Comparison of ENCODE assay signal across 25 mouse cellular contexts in the genomic region with DNA sequence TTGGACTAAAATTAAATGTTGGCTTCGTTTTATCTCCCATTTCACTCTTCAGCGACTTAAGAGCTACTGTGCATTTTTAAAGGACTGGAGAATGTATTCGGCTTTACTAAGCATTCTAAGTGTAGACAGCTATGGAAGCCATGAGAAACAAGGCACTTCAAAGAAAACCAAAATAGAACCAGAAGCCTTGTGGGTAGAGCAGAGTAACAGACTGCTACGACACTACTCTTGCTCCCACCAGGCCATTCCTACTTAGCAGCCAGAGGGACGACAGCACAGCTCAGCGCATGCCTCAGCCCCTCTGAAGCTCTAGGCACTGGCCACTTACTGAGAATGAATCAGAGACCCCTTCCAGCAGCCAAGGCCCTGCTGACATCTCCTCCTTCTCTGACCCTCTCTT.
DNase-seq lines count a peak whose midpoint lies in the region; ATAC-seq and TF ChIP-seq lines count a peak whose summit lies in the region.
"Had no signal": no experiment of that assay in that cellular context is flagged by ENCODE, and none has a peak within 500 bp of the region (broad histone marks: within the 10 kb centered on the region; RNA-seq: fewer than 3 reads in every experiment).

No protein-coding gene starts in this region.

- H3K27me3 ChIP-seq in heart, embryonic 12.5 days (replicated peaks) = no peaks in the 10 kb centered on the region
- no peaks in the 10 kb centered on the region for H3K27me3 ChIP-seq in heart, embryonic 15.5 days
- H3K27me3 ChIP-seq in liver, postnatal 0 days (ENCODE audit: insufficient read depth, low read length) = no peaks in the 10 kb centered on the region
- no peaks in the 10 kb centered on the region for H3K27me3 ChIP-seq in liver, embryonic 12.5 days (replicated peaks)
- no peaks in the 10 kb centered on the region for H3K27me3 ChIP-seq in embryonic facial prominence, embryonic 13.5 days
- H3K27me3 ChIP-seq: forebrain, embryonic 12.5 days; forebrain, embryonic 15.5 days; Patski had no signal

- no peak for TF ChIP-seq EP300 in liver, postnatal 0 days (IDR thresholded peaks at IDR 0.05; ENCODE audit: low read depth)

- no peak overlapping the region for H3K9ac ChIP-seq in heart, embryonic 12.5 days
- no peak overlapping the region for H3K9ac ChIP-seq in heart, embryonic 15.5 days
- no peak overlapping the region for H3K9ac ChIP-seq in liver, postnatal 0 days (replicated peaks)
- H3K9ac ChIP-seq in liver, embryonic 12.5 days = no peak overlapping the region
- no peak overlapping the region for H3K9ac ChIP-seq in embryonic facial prominence, embryonic 13.5 days
- H3K9ac ChIP-seq: embryonic facial prominence, embryonic 12.5 days; forebrain, embryonic 12.5 days; forebrain, embryonic 15.5 days; hindbrain, embryonic 14.5 days had no signal

- ATAC-seq in heart, embryonic 12.5 days (ENCODE audit: insufficient number of reproducible peaks, low FRiP score) = peak; percentile 71
- ATAC-seq in heart, embryonic 15.5 days (replicated peaks; ENCODE audit: insufficient number of reproducible peaks, insufficient read depth, low FRiP score, low read depth) = peak; percentile 85
- no peak for ATAC-seq in liver, postnatal 0 days
- no peak for ATAC-seq in liver, embryonic 12.5 days
- ATAC-seq in embryonic facial prominence, embryonic 13.5 days (ENCODE audit: insufficient number of reproducible peaks, insufficient read depth, low FRiP score, low TSS enrichment, low read depth) = no peak
- ATAC-seq: forebrain, embryonic 15.5 days; inflammation-experienced regulatory T-cells, adult 6 months; intestine, embryonic 16.5 days; Patski had no signal

- intact Hi-C loops in heart, postnatal 14 days (cut with DNase I) = no loop called here
- intact Hi-C loops in heart, postnatal 25 days (cut with DNase I) = no loop called here

- DNase-seq in heart, postnatal 14 days = no peak
- no peak for DNase-seq in heart, postnatal 25 days (ENCODE audit: low spot score)
- no peak for DNase-seq in liver, postnatal 0 days
- DNase-seq in lung, adult 18-20 months = no peak
- DNase-seq: adrenal gland, postnatal 10 days; adrenal gland, postnatal 36 days; cerebellum, adult 18-20 months; cerebellum, adult 9-10 months; cerebellum, postnatal 14 days; gastrocnemius, postnatal 25 days; kidney, adult 18-20 months; kidney, adult 9 months had no signal

- peaks cover 23% of the 10 kb centered on the region for H3K36me3 ChIP-seq in heart, embryonic 12.5 days
- H3K36me3 ChIP-seq in heart, embryonic 15.5 days = no peaks in the 10 kb centered on the region
- H3K36me3 ChIP-seq in liver, postnatal 0 days (replicated peaks; ENCODE audit: insufficient read depth, low read length) = peaks cover 30% of the 10 kb centered on the region
- peaks cover 32% of the 10 kb centered on the region for H3K36me3 ChIP-seq in liver, embryonic 12.5 days
- peaks cover 18% of the 10 kb centered on the region; the same call in 1 of the 2 replicates for H3K36me3 ChIP-seq in embryonic facial prominence, embryonic 13.5 days
- H3K36me3 ChIP-seq: forebrain, embryonic 12.5 days had no signal

- peak overlapping the region; percentile 93 for H3K27ac ChIP-seq in heart, embryonic 12.5 days (ENCODE audit: poor library complexity, severe bottlenecking)
- peak overlapping the region; percentile 87 for H3K27ac ChIP-seq in heart, embryonic 15.5 days
- H3K27ac ChIP-seq in liver, postnatal 0 days (ENCODE audit: low read depth) = 0 out of 2 replicates have a peak overlapping the region, but pooled peaks have one; percentile 2
- no peak overlapping the region for H3K27ac ChIP-seq in liver, embryonic 12.5 days
- 0 out of 2 replicates have a peak overlapping the region, but pooled peaks have one; percentile 16 for H3K27ac ChIP-seq in embryonic facial prominence, embryonic 13.5 days
- H3K27ac ChIP-seq: embryonic facial prominence, embryonic 12.5 days; forebrain, embryonic 12.5 days; forebrain, embryonic 15.5 days; hindbrain, embryonic 14.5 days; hindbrain, postnatal 0 days had no signal

- H3K9me3 ChIP-seq in heart, embryonic 12.5 days (replicated peaks) = no peaks in the 10 kb centered on the region
- no peaks in the 10 kb centered on the region for H3K9me3 ChIP-seq in heart, embryonic 15.5 days (replicated peaks)
- H3K9me3 ChIP-seq in liver, postnatal 0 days (ENCODE audit: low read length) = no peaks in the 10 kb centered on the region
- no peaks in the 10 kb centered on the region for H3K9me3 ChIP-seq in liver, embryonic 12.5 days (replicated peaks)
- H3K9me3 ChIP-seq in embryonic facial prominence, embryonic 13.5 days = no peaks in the 10 kb centered on the region
- H3K9me3 ChIP-seq: embryonic facial prominence, embryonic 12.5 days; forebrain, embryonic 12.5 days; forebrain, embryonic 15.5 days had no signal

- no peak for TF ChIP-seq CTCF in liver, postnatal 0 days (IDR thresholded peaks at IDR 0.05; ENCODE audit: low read depth)

- peaks cover 47% of the 10 kb centered on the region for H3K4me1 ChIP-seq in heart, embryonic 12.5 days (replicated peaks)
- H3K4me1 ChIP-seq in heart, embryonic 15.5 days (replicated peaks) = peaks cover 27% of the 10 kb centered on the region
- H3K4me1 ChIP-seq in liver, postnatal 0 days (ENCODE audit: insufficient read depth) = no peaks in the 10 kb centered on the region
- peaks cover 33% of the 10 kb centered on the region for H3K4me1 ChIP-seq in liver, embryonic 12.5 days
- H3K4me1 ChIP-seq in embryonic facial prominence, embryonic 13.5 days = peaks cover 42% of the 10 kb centered on the region

- H3K4me3 ChIP-seq in heart, embryonic 12.5 days = no peak overlapping the region
- no peak overlapping the region for H3K4me3 ChIP-seq in heart, embryonic 15.5 days
- H3K4me3 ChIP-seq in liver, postnatal 0 days (ENCODE audit: low read depth, low read length) = no peak overlapping the region
- no peak overlapping the region for H3K4me3 ChIP-seq in liver, embryonic 12.5 days
- no peak overlapping the region for H3K4me3 ChIP-seq in embryonic facial prominence, embryonic 13.5 days
- H3K4me3 ChIP-seq: embryonic facial prominence, embryonic 12.5 days; erythroblast, embryonic 14.5 days; forebrain, embryonic 12.5 days; forebrain, embryonic 15.5 days had no signal

- peak overlapping the region; percentile 38 for H3K4me2 ChIP-seq in heart, embryonic 12.5 days
- H3K4me2 ChIP-seq in heart, embryonic 15.5 days = peak overlapping the region; percentile 26; the same call in 1 of the 2 replicates
- no peak overlapping the region for H3K4me2 ChIP-seq in liver, postnatal 0 days (ENCODE audit: low read depth, low read length)
- no peak overlapping the region for H3K4me2 ChIP-seq in liver, embryonic 12.5 days
- H3K4me2 ChIP-seq in embryonic facial prominence, embryonic 13.5 days = no peak overlapping the region
- H3K4me2 ChIP-seq: embryonic facial prominence, embryonic 12.5 days; forebrain, embryonic 12.5 days; forebrain, embryonic 15.5 days; hindbrain, embryonic 14.5 days had no signal

- 26% methylated on average over 6 of the region's 6 CpGs for WGBS in heart, embryonic 12.5 days
- 27% methylated on average over 6 of the region's 6 CpGs for WGBS in heart, embryonic 15.5 days
- 73% methylated on average over 6 of the region's 6 CpGs for WGBS in liver, postnatal 0 days (ENCODE audit: insufficient replicate concordance)
- WGBS in liver, embryonic 12.5 days (ENCODE audit: insufficient replicate concordance) = 80% methylated on average over 6 of the region's 6 CpGs
- 62% methylated on average over 6 of the region's 6 CpGs for WGBS in embryonic facial prominence, embryonic 13.5 days

Comparison
In these comparisons a context has a peak if more than half of its experiments do, and no peak if none do; other contexts are left out.
1. ATAC-seq: peak in heart, embryonic 12.5 days (single experiment) and heart, embryonic 15.5 days (single experiment); none in liver, postnatal 0 days (single experiment), liver, embryonic 12.5 days (single experiment) and embryonic facial prominence, embryonic 13.5 days (single experiment).
2. H3K4me2 ChIP-seq: peak in heart, embryonic 12.5 days (single experiment) and heart, embryonic 15.5 days (single experiment); none in liver, postnatal 0 days (single experiment), liver, embryonic 12.5 days (single experiment) and embryonic facial prominence, embryonic 13.5 days (single experiment).